Mouse (Mus musculus): ENCODE data around the gene Gm38394. TPM values are rescaled to one million over a fixed set of nuclear protein-coding genes. Genes with fewer than 3 reads are reported as not detected.

Gm38394 gene
- polyA plus RNA-seq, 1 experiment from 2014 or later = 3.7 TPM

DNA sequence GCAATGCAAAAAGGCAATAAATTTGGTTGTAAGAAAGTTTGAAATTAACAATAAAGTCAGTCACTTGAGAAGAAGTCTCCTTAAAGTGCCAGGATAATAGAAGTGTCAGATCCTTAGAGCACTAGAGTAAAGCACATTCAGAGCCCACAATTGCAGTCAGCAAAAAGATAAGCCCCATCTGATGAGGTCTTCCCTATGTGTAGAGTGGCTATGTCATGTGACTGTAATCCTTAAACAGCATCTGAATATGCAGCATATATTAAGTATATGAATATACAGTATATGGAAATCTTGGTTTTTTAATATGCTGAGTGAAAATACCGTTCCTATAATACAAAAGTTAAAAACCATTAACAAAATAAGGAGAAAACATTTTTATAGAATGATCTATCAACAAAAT lies 8.1 kb downstream of the Gm38394 start:
- Histone ChIP-seq H3K27ac (ENCODE audit: low read length) (no peak overlapping the region), H3K4me2 (ENCODE audit: low read length) (no peak overlapping the region), H3K9ac (replicated peaks; ENCODE audit: low read depth, low read length) (no peak overlapping the region), H3K36me3 (ENCODE audit: control insufficient read depth, insufficient read depth) (peaks cover 2% of the 10 kb centered on the region; the same call in 1 of the 2 replicates), H3K27me3 (replicated peaks; ENCODE audit: control insufficient read depth, insufficient read depth, low read length) (no peaks in the 10 kb centered on the region), H3K9me3 (ENCODE audit: control insufficient read depth, low read length) (no peaks in the 10 kb centered on the region), H3K4me3 (replicated peaks; ENCODE audit: low read length) (no peak overlapping the region), H3K4me1 (replicated peaks; ENCODE audit: control insufficient read depth, insufficient read depth, low read length) (peaks cover 24% of the 10 kb centered on the region)
- ATAC-seq = no peak
- 88% methylated on average over 1 of the region's 1 CpGs for WGBS

DNA sequence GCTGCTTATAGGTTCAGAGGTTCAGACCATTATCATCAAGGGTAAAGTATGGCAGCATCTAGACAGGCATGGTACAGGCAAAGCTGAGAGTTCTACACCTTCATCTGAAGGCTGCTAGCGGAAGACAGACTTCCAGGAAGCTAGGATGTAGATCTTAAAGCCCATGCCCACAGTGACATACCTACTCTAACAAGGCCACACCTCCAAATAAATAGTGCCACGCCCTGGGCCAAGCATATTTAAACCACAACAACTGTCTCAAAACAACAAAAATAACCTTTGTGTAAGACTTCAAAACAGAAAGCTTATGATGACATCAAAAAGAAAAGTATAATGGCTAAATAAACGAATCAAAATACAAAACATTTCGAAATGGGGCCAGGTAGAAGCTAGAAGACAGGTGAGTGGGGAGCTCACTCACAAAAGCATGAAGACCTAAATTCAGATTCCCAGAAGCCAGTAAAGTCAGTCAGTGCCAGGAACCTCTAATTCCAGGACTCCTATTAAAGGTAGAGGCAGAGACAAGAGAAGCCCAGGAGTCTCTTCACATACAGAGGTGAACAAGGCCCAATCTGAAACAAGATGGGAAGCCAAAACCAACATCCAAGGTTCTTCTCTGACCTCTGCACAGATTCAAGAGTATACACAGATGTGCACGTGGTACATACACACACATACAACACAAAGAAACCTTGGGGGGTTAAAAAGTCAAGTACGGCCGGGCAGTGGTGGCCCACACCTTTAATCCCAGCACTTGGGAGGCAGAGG lies 10.6 kb downstream of the Gm38394 start:
- Histone ChIP-seq H3K9ac (replicated peaks; ENCODE audit: low read depth, low read length) (no peak overlapping the region), H3K4me1 (replicated peaks; ENCODE audit: control insufficient read depth, insufficient read depth, low read length) (peaks cover 7% of the 10 kb centered on the region; the same call in 1 of the 2 replicates), H3K9me3 (ENCODE audit: control insufficient read depth, low read length) (no peaks in the 10 kb centered on the region), H3K27ac (ENCODE audit: low read length) (no peak overlapping the region), H3K36me3 (ENCODE audit: control insufficient read depth, insufficient read depth) (peaks cover 10% of the 10 kb centered on the region), H3K4me3 (replicated peaks; ENCODE audit: low read length) (no peak overlapping the region), H3K4me2 (ENCODE audit: low read length) (no peak overlapping the region), H3K27me3 (replicated peaks; ENCODE audit: control insufficient read depth, insufficient read depth, low read length) (no peaks in the 10 kb centered on the region)
- WGBS = 93% methylated on average over 7 of the region's 7 CpGs
- ATAC-seq = no peak

DNA sequence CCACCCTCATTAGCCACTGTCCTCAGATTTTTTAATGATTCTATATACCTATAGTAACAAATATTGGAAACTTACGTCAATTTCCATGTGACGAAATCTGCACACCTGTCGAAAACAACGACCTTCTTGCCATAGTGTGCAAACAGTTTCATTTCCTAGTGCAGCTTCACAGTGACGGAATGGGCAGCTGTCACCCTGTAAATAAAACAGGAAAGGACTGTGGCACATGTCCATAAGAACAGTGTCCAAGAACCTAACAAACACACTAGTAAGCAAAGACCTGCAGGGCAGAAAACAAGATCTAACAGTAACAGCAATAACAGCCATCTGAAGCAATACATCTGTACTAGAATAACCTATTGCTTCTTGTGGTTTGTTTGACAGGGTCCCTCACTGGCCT lies 15.5 kb downstream of the Gm38394 start:
- Histone ChIP-seq H3K27me3 (replicated peaks; ENCODE audit: control insufficient read depth, insufficient read depth, low read length) (no peaks in the 10 kb centered on the region), H3K4me2 (ENCODE audit: low read length) (no peak overlapping the region), H3K36me3 (ENCODE audit: control insufficient read depth, insufficient read depth) (peaks cover 34% of the 10 kb centered on the region), H3K9ac (replicated peaks; ENCODE audit: low read depth, low read length) (no peak overlapping the region), H3K4me1 (replicated peaks; ENCODE audit: control insufficient read depth, insufficient read depth, low read length) (no peaks in the 10 kb centered on the region), H3K27ac (ENCODE audit: low read length) (no peak overlapping the region), H3K4me3 (replicated peaks; ENCODE audit: low read length) (no peak overlapping the region), H3K9me3 (ENCODE audit: control insufficient read depth, low read length) (no peaks in the 10 kb centered on the region)
- WGBS = 96% methylated on average over 5 of the region's 5 CpGs
- no peak for ATAC-seq

DNA sequence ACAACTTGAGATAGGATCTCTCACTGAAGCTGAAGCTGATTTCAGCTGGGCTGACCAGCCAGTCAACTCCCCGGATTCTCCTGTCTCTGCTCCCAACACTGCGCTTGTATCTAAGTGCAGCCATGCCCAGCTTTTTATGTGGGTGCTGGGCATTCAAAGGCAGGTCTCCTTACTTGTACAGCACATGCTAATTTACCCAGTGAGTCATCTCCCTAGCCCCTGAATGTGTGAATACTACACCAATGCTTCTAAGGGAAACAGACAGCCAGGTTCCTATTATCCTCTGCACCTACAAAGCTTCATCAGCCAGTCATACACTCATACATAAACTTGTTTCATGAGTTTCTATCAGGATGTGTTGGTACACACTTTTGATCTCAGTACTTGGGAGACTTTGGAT lies 20.0 kb downstream of the Gm38394 start:
- H3K4me2 ChIP-seq (ENCODE audit: low read length) = no peak overlapping the region
- H3K27ac ChIP-seq (ENCODE audit: low read length) = no peak overlapping the region
- 100% methylated on average over 2 of the region's 2 CpGs for WGBS
- H3K4me3 ChIP-seq (replicated peaks; ENCODE audit: low read length) = no peak overlapping the region
- no peaks in the 10 kb centered on the region for H3K27me3 ChIP-seq (replicated peaks; ENCODE audit: control insufficient read depth, insufficient read depth, low read length)
- no peaks in the 10 kb centered on the region for H3K4me1 ChIP-seq (replicated peaks; ENCODE audit: control insufficient read depth, insufficient read depth, low read length)
- no peaks in the 10 kb centered on the region for H3K9me3 ChIP-seq (ENCODE audit: control insufficient read depth, low read length)
- peaks cover 51% of the 10 kb centered on the region for H3K36me3 ChIP-seq (ENCODE audit: control insufficient read depth, insufficient read depth)
- ATAC-seq = no peak
- H3K9ac ChIP-seq (replicated peaks; ENCODE audit: low read depth, low read length) = no peak overlapping the region

DNA sequence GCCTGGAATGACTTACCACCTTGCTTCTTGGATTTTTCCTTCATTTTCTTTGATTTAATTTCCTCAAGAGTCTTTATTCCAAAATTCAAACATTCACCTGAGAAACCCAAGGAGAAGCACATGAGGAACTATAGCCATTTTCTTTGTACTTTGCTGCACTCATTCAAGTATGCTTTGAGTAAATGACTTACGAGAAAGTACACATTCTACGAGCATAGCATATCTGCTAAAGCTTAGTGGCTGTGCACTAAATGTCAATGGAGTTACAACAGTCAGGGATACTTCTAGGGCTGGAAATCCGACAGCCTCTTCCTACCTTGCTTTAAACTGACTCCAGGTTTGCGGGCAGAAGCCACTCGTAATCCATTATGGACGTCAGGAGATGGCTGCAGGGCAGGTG lies 22.6 kb downstream of the Gm38394 start:
- ATAC-seq = no peak
- 95% methylated on average over 6 of the region's 6 CpGs for WGBS
- H3K36me3 ChIP-seq (ENCODE audit: control insufficient read depth, insufficient read depth) = peaks cover 42% of the 10 kb centered on the region
- H3K4me2 ChIP-seq (ENCODE audit: low read length) = no peak overlapping the region
- H3K4me3 ChIP-seq (replicated peaks; ENCODE audit: low read length) = no peak overlapping the region
- H3K4me1 ChIP-seq (replicated peaks; ENCODE audit: control insufficient read depth, insufficient read depth, low read length) = no peaks in the 10 kb centered on the region
- no peak overlapping the region for H3K9ac ChIP-seq (replicated peaks; ENCODE audit: low read depth, low read length)
- H3K27ac ChIP-seq (ENCODE audit: low read length) = no peak overlapping the region
- H3K9me3 ChIP-seq (ENCODE audit: control insufficient read depth, low read length) = no peaks in the 10 kb centered on the region
- no peaks in the 10 kb centered on the region for H3K27me3 ChIP-seq (replicated peaks; ENCODE audit: control insufficient read depth, insufficient read depth, low read length)

DNA sequence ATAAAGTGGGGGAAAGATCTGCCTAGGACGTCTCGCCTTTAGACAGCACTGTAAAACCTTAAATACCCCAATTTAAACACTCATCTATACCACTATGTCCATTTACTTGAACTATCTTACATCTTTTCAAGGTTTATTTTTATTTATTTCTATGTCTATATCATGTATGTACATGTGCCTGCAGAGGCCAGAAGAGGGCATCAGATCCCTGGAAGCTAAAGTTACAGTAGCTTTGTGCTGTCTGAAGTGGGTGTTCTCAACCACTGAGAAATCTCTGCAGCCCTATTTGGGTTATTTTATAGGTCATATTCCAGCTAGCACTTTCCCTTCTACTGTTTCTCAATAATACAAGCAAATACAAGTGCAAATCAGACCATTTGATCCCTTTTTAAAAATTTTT lies 28.9 kb downstream of the Gm38394 start:
- H3K9ac ChIP-seq (replicated peaks; ENCODE audit: low read depth, low read length) = no peak overlapping the region
- no peak overlapping the region for H3K4me2 ChIP-seq (ENCODE audit: low read length)
- H3K9me3 ChIP-seq (ENCODE audit: control insufficient read depth, low read length) = no peaks in the 10 kb centered on the region
- no peaks in the 10 kb centered on the region for H3K27me3 ChIP-seq (replicated peaks; ENCODE audit: control insufficient read depth, insufficient read depth, low read length)
- peaks cover 41% of the 10 kb centered on the region for H3K36me3 ChIP-seq (ENCODE audit: control insufficient read depth, insufficient read depth)
- no peak overlapping the region for H3K27ac ChIP-seq (ENCODE audit: low read length)
- no peaks in the 10 kb centered on the region for H3K4me1 ChIP-seq (replicated peaks; ENCODE audit: control insufficient read depth, insufficient read depth, low read length)
- WGBS = 94% methylated on average over 2 of the region's 2 CpGs
- H3K4me3 ChIP-seq (replicated peaks; ENCODE audit: low read length) = no peak overlapping the region
- ATAC-seq = no peak

DNA sequence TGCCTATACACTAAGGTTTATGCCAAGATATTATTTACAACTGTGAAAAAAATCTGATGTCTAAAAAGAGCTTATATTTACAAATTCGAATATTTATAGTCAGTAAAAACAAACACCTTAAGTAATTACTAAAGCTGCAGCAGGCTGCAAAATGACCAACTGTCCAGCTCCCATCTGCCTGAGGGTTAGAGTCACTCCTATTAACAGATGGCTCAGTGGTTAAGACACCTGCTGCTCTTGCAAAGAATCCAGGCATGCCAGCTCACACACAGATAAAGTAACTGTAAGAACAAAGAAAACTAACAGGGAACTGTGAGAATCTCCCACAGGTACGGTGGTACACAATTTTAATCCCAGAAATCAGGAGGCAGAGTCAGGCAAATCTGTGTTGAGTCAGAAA lies 36.1 kb downstream of the Gm38394 start:
- H3K27me3 ChIP-seq (replicated peaks; ENCODE audit: control insufficient read depth, insufficient read depth, low read length) = no peaks in the 10 kb centered on the region
- H3K4me3 ChIP-seq (replicated peaks; ENCODE audit: low read length) = no peak overlapping the region
- ATAC-seq = no peak
- H3K36me3 ChIP-seq (ENCODE audit: control insufficient read depth, insufficient read depth) = peaks cover 32% of the 10 kb centered on the region
- H3K4me1 ChIP-seq (replicated peaks; ENCODE audit: control insufficient read depth, insufficient read depth, low read length) = no peaks in the 10 kb centered on the region
- H3K9me3 ChIP-seq (ENCODE audit: control insufficient read depth, low read length) = no peaks in the 10 kb centered on the region
- H3K27ac ChIP-seq (ENCODE audit: low read length) = no peak overlapping the region
- no peak overlapping the region for H3K9ac ChIP-seq (replicated peaks; ENCODE audit: low read depth, low read length)
- 71% methylated on average over 2 of the region's 2 CpGs for WGBS
- H3K4me2 ChIP-seq (ENCODE audit: low read length) = no peak overlapping the region

DNA sequence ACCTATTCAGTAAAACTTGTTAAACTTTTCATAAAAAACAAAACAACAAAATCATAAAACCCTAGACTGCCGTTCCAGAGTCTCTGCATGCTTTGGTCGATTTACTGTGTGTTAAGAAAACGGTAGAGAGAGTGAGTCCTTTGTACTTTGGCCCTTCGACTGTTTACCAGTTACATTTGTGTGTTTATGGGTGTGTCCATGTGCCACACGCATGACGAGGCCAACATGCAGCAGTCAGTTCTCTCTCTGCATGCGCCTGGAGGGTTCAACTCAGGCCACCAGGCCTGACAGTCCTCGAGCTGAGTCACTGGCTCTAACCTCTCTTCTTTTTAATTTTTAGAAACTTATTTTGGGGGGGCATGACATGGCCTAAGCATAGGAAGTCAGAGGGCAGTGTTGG lies 42.8 kb downstream of the Gm38394 start:
- no peak for ATAC-seq
- Histone ChIP-seq H3K4me2 (ENCODE audit: low read length) (no peak overlapping the region), H3K27ac (ENCODE audit: low read length) (no peak overlapping the region), H3K27me3 (replicated peaks; ENCODE audit: control insufficient read depth, insufficient read depth, low read length) (no peaks in the 10 kb centered on the region), H3K9ac (replicated peaks; ENCODE audit: low read depth, low read length) (no peak overlapping the region), H3K36me3 (ENCODE audit: control insufficient read depth, insufficient read depth) (peaks cover 21% of the 10 kb centered on the region), H3K4me3 (replicated peaks; ENCODE audit: low read length) (no peak overlapping the region), H3K9me3 (ENCODE audit: control insufficient read depth, low read length) (no peaks in the 10 kb centered on the region), H3K4me1 (replicated peaks; ENCODE audit: control insufficient read depth, insufficient read depth, low read length) (no peaks in the 10 kb centered on the region)
- 86% methylated on average over 8 of the region's 8 CpGs for WGBS

DNA sequence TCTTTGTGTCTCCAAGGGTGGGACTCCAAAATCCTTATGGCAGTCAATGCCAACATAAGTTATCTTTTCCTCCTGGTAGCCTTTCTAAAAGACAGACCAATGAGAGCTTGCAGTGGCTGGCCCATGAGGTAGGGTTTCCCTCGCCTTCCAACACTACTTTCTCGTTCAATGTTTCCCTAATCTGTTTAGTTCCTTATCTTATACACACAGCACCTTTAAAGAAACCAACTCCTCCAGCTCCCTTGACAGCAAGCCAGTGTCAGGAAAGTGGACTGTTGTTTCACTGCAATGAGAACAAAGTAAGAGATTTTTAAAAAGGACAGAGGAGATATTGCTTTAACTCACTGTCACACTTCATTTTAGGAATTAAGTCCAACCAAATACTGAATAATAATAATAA lies 43.2 kb downstream of the Gm38394 start:
- ATAC-seq = no peak
- Histone ChIP-seq H3K27me3 (replicated peaks; ENCODE audit: control insufficient read depth, insufficient read depth, low read length) (no peaks in the 10 kb centered on the region), H3K9me3 (ENCODE audit: control insufficient read depth, low read length) (no peaks in the 10 kb centered on the region), H3K27ac (ENCODE audit: low read length) (no peak overlapping the region), H3K36me3 (ENCODE audit: control insufficient read depth, insufficient read depth) (peaks cover 17% of the 10 kb centered on the region), H3K9ac (replicated peaks; ENCODE audit: low read depth, low read length) (no peak overlapping the region), H3K4me3 (replicated peaks; ENCODE audit: low read length) (no peak overlapping the region), H3K4me2 (ENCODE audit: low read length) (no peak overlapping the region), H3K4me1 (replicated peaks; ENCODE audit: control insufficient read depth, insufficient read depth, low read length) (no peaks in the 10 kb centered on the region)
- 74% methylated on average over 2 of the region's 2 CpGs for WGBS

DNA sequence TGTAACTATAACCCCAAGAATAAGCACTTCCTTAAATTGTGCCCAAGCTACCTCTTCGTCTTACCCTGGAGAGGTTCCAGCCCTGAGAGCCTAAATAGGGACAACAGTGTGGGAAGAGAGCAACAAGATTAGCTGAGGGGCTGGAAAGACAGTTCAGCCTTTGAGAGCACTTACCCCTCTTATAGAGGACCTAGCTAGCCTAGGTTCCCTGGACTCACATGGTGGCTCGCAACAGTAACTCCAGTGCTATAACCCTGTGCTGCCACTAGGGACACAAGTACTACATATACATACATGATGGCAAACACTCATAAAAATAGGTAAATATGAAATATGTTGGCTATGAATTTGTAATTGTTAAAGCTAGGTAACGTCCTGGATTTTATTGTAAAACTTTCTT lies 47.3 kb downstream of the Gm38394 start:
- H3K4me2 ChIP-seq (ENCODE audit: low read length) = no peak overlapping the region
- H3K36me3 ChIP-seq (ENCODE audit: control insufficient read depth, insufficient read depth) = no peaks in the 10 kb centered on the region
- 74% methylated on average over 3 of the region's 3 CpGs for WGBS
- no peak overlapping the region for H3K9ac ChIP-seq (replicated peaks; ENCODE audit: low read depth, low read length)
- no peaks in the 10 kb centered on the region for H3K9me3 ChIP-seq (ENCODE audit: control insufficient read depth, low read length)
- H3K4me3 ChIP-seq (replicated peaks; ENCODE audit: low read length) = no peak overlapping the region
- no peak for ATAC-seq
- no peak overlapping the region for H3K27ac ChIP-seq (ENCODE audit: low read length)
- H3K27me3 ChIP-seq (replicated peaks; ENCODE audit: control insufficient read depth, insufficient read depth, low read length) = no peaks in the 10 kb centered on the region
- peaks cover 5% of the 10 kb centered on the region for H3K4me1 ChIP-seq (replicated peaks; ENCODE audit: control insufficient read depth, insufficient read depth, low read length)
